Mouse (Mus musculus): ENCODE measurements at regions not wholly inside any gene's neighbourhood (a gene's known extent, or its start where the extent isn't known, plus 50 kb on each side); places are given as distances from the start of the nearest gene placed in this dataset.

DNA sequence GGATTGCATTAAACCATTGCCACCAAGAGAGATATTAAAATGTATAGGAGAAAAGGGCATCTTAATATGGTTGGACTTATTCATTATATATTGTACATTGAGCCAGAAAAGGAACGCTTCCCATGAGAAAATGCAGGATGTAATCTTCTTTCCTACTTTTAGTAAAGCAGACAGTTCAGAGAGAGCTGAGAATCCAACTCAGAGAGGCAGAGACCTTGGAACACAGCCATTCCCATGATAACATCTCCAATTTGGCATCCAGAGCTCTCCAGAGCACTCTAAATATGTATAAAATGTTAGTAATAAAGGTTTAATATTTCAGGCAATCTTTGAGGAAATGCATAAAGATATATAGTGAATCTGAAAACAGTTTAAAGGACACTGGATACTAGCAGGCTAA lies 199.3 kb upstream of the Asb5 start:
- H3K27me3 ChIP-seq (ENCODE audit: control insufficient read depth, insufficient read depth, low read length), result no peaks in the 10 kb centered on the region
- WGBS (ENCODE audit: insufficient replicate concordance), result 80% methylated on average over 1 of the region's 1 CpGs
- H3K4me3 ChIP-seq (ENCODE audit: low read depth, low read length), result no peak overlapping the region
- no peak for ATAC-seq (replicated peaks; ENCODE audit: insufficient number of reproducible peaks, low FRiP score, low TSS enrichment)
- H3K4me2 ChIP-seq, result no peak overlapping the region
- H3K36me3 ChIP-seq (ENCODE audit: control insufficient read depth, insufficient read depth, low read length), result no peaks in the 10 kb centered on the region
- H3K9me3 ChIP-seq (replicated peaks; ENCODE audit: control insufficient read depth, low read length), result no peaks in the 10 kb centered on the region
- H3K27ac ChIP-seq (ENCODE audit: low read depth, low read length), result no peak overlapping the region
- H3K9ac ChIP-seq (ENCODE audit: low read depth, low read length), result no peak overlapping the region
- H3K4me1 ChIP-seq (ENCODE audit: control insufficient read depth, insufficient read depth, low read length), result no peaks in the 10 kb centered on the region

GRCm38 (mm10) chr8:54331883-54332282 lies 197.5 kb upstream of the Asb5 start:
- WGBS (ENCODE audit: insufficient replicate concordance), result 26% methylated on average over 1 of the region's 1 CpGs
- H3K9me3 ChIP-seq (replicated peaks; ENCODE audit: control insufficient read depth, low read length), result no peaks in the 10 kb centered on the region
- H3K4me1 ChIP-seq (ENCODE audit: control insufficient read depth, insufficient read depth, low read length), result no peaks in the 10 kb centered on the region
- no peak overlapping the region for H3K4me3 ChIP-seq (ENCODE audit: low read depth, low read length)
- H3K27ac ChIP-seq (ENCODE audit: low read depth, low read length), result no peak overlapping the region
- H3K9ac ChIP-seq (ENCODE audit: low read depth, low read length), result no peak overlapping the region
- no peaks in the 10 kb centered on the region for H3K36me3 ChIP-seq (ENCODE audit: control insufficient read depth, insufficient read depth, low read length)
- H3K4me2 ChIP-seq, result no peak overlapping the region
- ATAC-seq (replicated peaks; ENCODE audit: insufficient number of reproducible peaks, low FRiP score, low TSS enrichment), result no peak
- H3K27me3 ChIP-seq (ENCODE audit: control insufficient read depth, insufficient read depth, low read length), result no peaks in the 10 kb centered on the region

- H3K27ac ChIP-seq (ENCODE audit: low read depth, low read length), result no peak overlapping the region
- H3K27me3 ChIP-seq (ENCODE audit: control insufficient read depth, insufficient read depth, low read length), result no peaks in the 10 kb centered on the region
- H3K4me3 ChIP-seq (ENCODE audit: low read depth, low read length), result no peak overlapping the region
- no peaks in the 10 kb centered on the region for H3K4me1 ChIP-seq (ENCODE audit: control insufficient read depth, insufficient read depth, low read length)
- H3K9me3 ChIP-seq (replicated peaks; ENCODE audit: control insufficient read depth, low read length), result no peaks in the 10 kb centered on the region
- H3K9ac ChIP-seq (ENCODE audit: low read depth, low read length), result no peak overlapping the region
- no peak for ATAC-seq (replicated peaks; ENCODE audit: insufficient number of reproducible peaks, low FRiP score, low TSS enrichment)
- no peaks in the 10 kb centered on the region for H3K36me3 ChIP-seq (ENCODE audit: control insufficient read depth, insufficient read depth, low read length)
- H3K4me2 ChIP-seq, result no peak overlapping the region
- 80% methylated on average over 6 of the region's 6 CpGs for WGBS (ENCODE audit: insufficient replicate concordance)
Measured at GRCm38 (mm10) chr8:54351123-54351522, 178.3 kb upstream of the Asb5 start.

DNA sequence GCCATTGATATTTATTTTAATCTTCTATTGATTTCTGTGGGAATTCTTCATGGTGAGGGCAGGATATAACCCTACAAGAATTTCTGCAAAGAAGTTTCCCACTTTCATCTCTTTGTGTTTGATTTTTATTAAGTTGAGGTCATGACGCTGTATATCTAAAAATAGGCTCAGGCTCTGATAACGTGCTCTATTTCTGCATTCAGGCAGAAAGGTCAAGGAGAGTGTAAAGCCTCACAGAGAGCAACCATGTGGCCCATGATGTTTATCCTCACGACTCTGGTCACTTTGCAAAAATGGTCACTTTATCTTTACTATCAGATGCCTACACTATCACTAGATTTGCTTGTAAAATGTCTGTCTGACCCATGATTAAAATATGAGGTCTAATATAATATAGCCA lies 167.7 kb upstream of the Asb5 start:
- Histone ChIP-seq H3K27me3 (ENCODE audit: control insufficient read depth, insufficient read depth, low read length) (no peaks in the 10 kb centered on the region), H3K36me3 (ENCODE audit: control insufficient read depth, insufficient read depth, low read length) (no peaks in the 10 kb centered on the region), H3K9me3 (replicated peaks; ENCODE audit: control insufficient read depth, low read length) (no peaks in the 10 kb centered on the region), H3K4me2 (no peak overlapping the region), H3K4me1 (ENCODE audit: control insufficient read depth, insufficient read depth, low read length) (no peaks in the 10 kb centered on the region), H3K9ac (ENCODE audit: low read depth, low read length) (no peak overlapping the region), H3K4me3 (ENCODE audit: low read depth, low read length) (no peak overlapping the region), H3K27ac (ENCODE audit: low read depth, low read length) (no peak overlapping the region)
- 14% methylated on average over 3 of the region's 3 CpGs for WGBS (ENCODE audit: insufficient replicate concordance)
- no peak for ATAC-seq (replicated peaks; ENCODE audit: insufficient number of reproducible peaks, low FRiP score, low TSS enrichment)

DNA sequence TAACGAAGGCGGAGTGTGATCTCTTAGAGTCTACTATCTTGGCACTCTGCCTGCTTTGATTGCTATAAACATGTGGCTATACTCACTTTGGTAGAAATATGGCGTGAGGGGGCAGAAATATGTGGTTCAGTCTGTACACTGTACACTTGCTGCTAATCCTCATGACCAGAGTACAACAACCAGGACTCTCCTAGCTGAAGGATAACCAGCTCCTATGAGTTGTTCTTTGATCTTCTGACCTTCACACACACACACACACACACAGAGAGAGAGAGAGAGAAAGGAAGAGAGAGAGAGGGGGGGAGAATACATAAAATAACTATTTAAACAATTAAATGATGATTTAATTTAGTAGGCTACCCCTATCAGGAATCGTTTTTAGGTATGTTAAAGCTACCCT lies 158.9 kb upstream of the Asb5 start:
- Histone ChIP-seq H3K4me2 (no peak overlapping the region), H3K27me3 (ENCODE audit: control insufficient read depth, insufficient read depth, low read length) (no peaks in the 10 kb centered on the region), H3K9me3 (replicated peaks; ENCODE audit: control insufficient read depth, low read length) (no peaks in the 10 kb centered on the region), H3K9ac (ENCODE audit: low read depth, low read length) (no peak overlapping the region), H3K27ac (ENCODE audit: low read depth, low read length) (no peak overlapping the region), H3K36me3 (ENCODE audit: control insufficient read depth, insufficient read depth, low read length) (no peaks in the 10 kb centered on the region), H3K4me1 (ENCODE audit: control insufficient read depth, insufficient read depth, low read length) (no peaks in the 10 kb centered on the region), H3K4me3 (ENCODE audit: low read depth, low read length) (no peak overlapping the region)
- 82% methylated on average over 4 of the region's 4 CpGs for WGBS (ENCODE audit: insufficient replicate concordance)
- ATAC-seq (replicated peaks; ENCODE audit: insufficient number of reproducible peaks, low FRiP score, low TSS enrichment), result no peak

DNA sequence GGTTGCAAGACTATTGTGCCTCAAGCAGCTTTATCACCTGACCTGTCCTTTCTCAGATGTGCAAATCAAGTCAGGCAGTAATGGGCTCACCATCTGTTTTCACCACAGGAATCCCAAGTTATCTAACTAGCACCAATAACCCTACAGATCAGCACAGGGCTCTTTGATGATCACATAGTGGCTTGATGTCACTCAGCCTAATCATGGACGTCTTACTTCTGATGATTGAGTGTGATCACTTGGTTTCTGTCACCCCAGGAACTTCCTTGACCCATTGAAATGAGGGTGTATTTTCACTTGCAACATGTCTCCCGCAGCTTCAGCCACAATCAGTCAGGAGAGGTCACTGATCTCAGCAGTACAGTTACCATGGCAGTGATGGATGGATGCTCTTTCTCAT lies 158.3 kb upstream of the Asb5 start:
- Histone ChIP-seq H3K4me3 (ENCODE audit: low read depth, low read length) (no peak overlapping the region), H3K36me3 (ENCODE audit: control insufficient read depth, insufficient read depth, low read length) (no peaks in the 10 kb centered on the region), H3K27ac (ENCODE audit: low read depth, low read length) (no peak overlapping the region), H3K4me1 (ENCODE audit: control insufficient read depth, insufficient read depth, low read length) (no peaks in the 10 kb centered on the region), H3K9ac (ENCODE audit: low read depth, low read length) (no peak overlapping the region), H3K27me3 (ENCODE audit: control insufficient read depth, insufficient read depth, low read length) (no peaks in the 10 kb centered on the region), H3K4me2 (no peak overlapping the region), H3K9me3 (replicated peaks; ENCODE audit: control insufficient read depth, low read length) (no peaks in the 10 kb centered on the region)
- no peak for ATAC-seq (replicated peaks; ENCODE audit: insufficient number of reproducible peaks, low FRiP score, low TSS enrichment)
- WGBS (ENCODE audit: insufficient replicate concordance), result 14% methylated on average over 2 of the region's 2 CpGs

GRCm38 (mm10) chr8:54372921-54373320 lies 156.5 kb upstream of the Asb5 start:
- WGBS (ENCODE audit: insufficient replicate concordance), result 62% methylated on average over 1 of the region's 1 CpGs
- H3K27ac ChIP-seq (ENCODE audit: low read depth, low read length), result no peak overlapping the region

GRCm38 (mm10) chr8:54375373-54376098 lies 153.8 kb upstream of the Asb5 start:
- 56% methylated on average over 3 of the region's 3 CpGs for WGBS (ENCODE audit: insufficient replicate concordance)
- H3K4me1 ChIP-seq (ENCODE audit: control insufficient read depth, insufficient read depth, low read length), result no peaks in the 10 kb centered on the region
- no peak overlapping the region for H3K9ac ChIP-seq (ENCODE audit: low read depth, low read length)
- H3K27ac ChIP-seq (ENCODE audit: low read depth, low read length), result no peak overlapping the region
- no peaks in the 10 kb centered on the region for H3K36me3 ChIP-seq (ENCODE audit: control insufficient read depth, insufficient read depth, low read length)
- no peak for ATAC-seq (replicated peaks; ENCODE audit: insufficient number of reproducible peaks, low FRiP score, low TSS enrichment)
- no peak overlapping the region for H3K4me2 ChIP-seq
- H3K9me3 ChIP-seq (replicated peaks; ENCODE audit: control insufficient read depth, low read length), result no peaks in the 10 kb centered on the region
- no peak overlapping the region for H3K4me3 ChIP-seq (ENCODE audit: low read depth, low read length)
- no peaks in the 10 kb centered on the region for H3K27me3 ChIP-seq (ENCODE audit: control insufficient read depth, insufficient read depth, low read length)

More at GRCm38 (mm10) chr8:54372921-54373320, 156.5 kb upstream of the Asb5 start:
- H3K27me3 ChIP-seq (ENCODE audit: control insufficient read depth, insufficient read depth, low read length), result no peaks in the 10 kb centered on the region
- no peaks in the 10 kb centered on the region for H3K4me1 ChIP-seq (ENCODE audit: control insufficient read depth, insufficient read depth, low read length)
- H3K9me3 ChIP-seq (replicated peaks; ENCODE audit: control insufficient read depth, low read length), result no peaks in the 10 kb centered on the region
- H3K36me3 ChIP-seq (ENCODE audit: control insufficient read depth, insufficient read depth, low read length), result no peaks in the 10 kb centered on the region
- H3K4me3 ChIP-seq (ENCODE audit: low read depth, low read length), result no peak overlapping the region
- ATAC-seq (replicated peaks; ENCODE audit: insufficient number of reproducible peaks, low FRiP score, low TSS enrichment), result no peak
- H3K4me2 ChIP-seq, result no peak overlapping the region
- H3K9ac ChIP-seq (ENCODE audit: low read depth, low read length), result no peak overlapping the region

DNA sequence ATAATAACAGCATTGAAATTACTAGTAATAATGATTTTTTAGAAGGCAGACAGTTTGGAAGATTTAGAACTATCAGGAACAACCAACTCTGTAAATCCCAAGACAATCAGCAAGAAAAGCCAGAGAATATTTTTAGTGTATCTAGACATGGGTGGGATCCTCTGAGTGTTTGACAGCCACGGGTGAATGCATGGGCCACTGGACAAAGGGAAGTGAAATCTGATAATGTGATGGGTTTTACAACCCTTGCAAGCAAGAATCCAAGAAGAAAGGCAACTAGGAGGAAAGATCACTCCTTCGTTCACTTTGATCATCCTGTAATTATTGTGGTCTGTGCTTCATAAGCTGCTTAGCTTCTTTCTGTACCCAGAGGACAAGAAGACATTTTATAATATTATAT lies 149.2 kb upstream of the Asb5 start:
- Histone ChIP-seq H3K9ac (ENCODE audit: low read depth, low read length) (no peak overlapping the region), H3K27me3 (ENCODE audit: control insufficient read depth, insufficient read depth, low read length) (no peaks in the 10 kb centered on the region), H3K9me3 (replicated peaks; ENCODE audit: control insufficient read depth, low read length) (no peaks in the 10 kb centered on the region), H3K27ac (ENCODE audit: low read depth, low read length) (no peak overlapping the region), H3K4me3 (ENCODE audit: low read depth, low read length) (no peak overlapping the region), H3K36me3 (ENCODE audit: control insufficient read depth, insufficient read depth, low read length) (no peaks in the 10 kb centered on the region), H3K4me2 (no peak overlapping the region), H3K4me1 (ENCODE audit: control insufficient read depth, insufficient read depth, low read length) (no peaks in the 10 kb centered on the region)
- 53% methylated on average over 2 of the region's 2 CpGs for WGBS (ENCODE audit: insufficient replicate concordance)
- ATAC-seq (replicated peaks; ENCODE audit: insufficient number of reproducible peaks, low FRiP score, low TSS enrichment), result no peak

All from heart, embryonic 11.5 days (tissue).